In genomic region chr13:110562499-110562898, GRCm38 (mm10) we compare ENCODE assay signal across 17 mouse cellular contexts.
DNase-seq lines count a peak whose midpoint lies in the region; ATAC-seq and TF ChIP-seq lines count a peak whose summit lies in the region.
"Had no signal": no experiment of that assay in that cellular context is flagged by ENCODE, and none has a peak within 500 bp of the region (broad histone marks: within the 10 kb centered on the region; RNA-seq: fewer than 3 reads in every experiment).

No protein-coding gene starts in this region.

- WGBS in heart, embryonic 13.5 days = 43% methylated on average over 3 of the region's 3 CpGs
- WGBS in kidney, postnatal 0 days = 60% methylated on average over 3 of the region's 3 CpGs
- WGBS in forebrain, embryonic 15.5 days = 86% methylated on average over 3 of the region's 3 CpGs

- no peak for DNase-seq in heart, postnatal 25 days (ENCODE audit: low spot score)
- no peak for DNase-seq in kidney, postnatal 0 days (ENCODE audit: low spot score)
- DNase-seq in kidney, adult 11 months = no peak
- DNase-seq in CH12.LX (ENCODE audit: extremely low read depth) = no peak
- DNase-seq in natural killer cell, adult 2 months (ENCODE audit: low spot score in 2 of 2) = peak; percentile 18 to 29
- DNase-seq: cerebellum, postnatal 10 days; embryo, embryonic 11 days; gastrocnemius, postnatal 10 days; retina, postnatal 1 day; thymus, postnatal 25 days had no signal

- H3K9me3 ChIP-seq in heart, embryonic 13.5 days = no peaks in the 10 kb centered on the region
- no peaks in the 10 kb centered on the region for H3K9me3 ChIP-seq in kidney, postnatal 0 days (replicated peaks; ENCODE audit: low read length)
- no peaks in the 10 kb centered on the region for H3K9me3 ChIP-seq in CH12.LX (replicated peaks; ENCODE audit: low read length)
- H3K9me3 ChIP-seq in forebrain, embryonic 15.5 days = no peaks in the 10 kb centered on the region
- H3K9me3 ChIP-seq: embryonic facial prominence, embryonic 15.5 days; forebrain, embryonic 10.5 days; limb, embryonic 15.5 days; midbrain, embryonic 15.5 days had no signal

- no peaks in the 10 kb centered on the region for H3K27me3 ChIP-seq in heart, embryonic 13.5 days (replicated peaks)
- no peaks in the 10 kb centered on the region for H3K27me3 ChIP-seq in kidney, postnatal 0 days (ENCODE audit: insufficient read depth, low read length)
- H3K27me3 ChIP-seq in CH12.LX (replicated peaks) = no peaks in the 10 kb centered on the region
- H3K27me3 ChIP-seq in forebrain, embryonic 15.5 days = no peaks in the 10 kb centered on the region
- H3K27me3 ChIP-seq: embryonic facial prominence, embryonic 15.5 days; limb, embryonic 15.5 days; midbrain, embryonic 15.5 days had no signal

- peaks cover 21% of the 10 kb centered on the region for H3K4me1 ChIP-seq in heart, embryonic 13.5 days
- H3K4me1 ChIP-seq in kidney, postnatal 0 days (replicated peaks; ENCODE audit: insufficient read depth, low read length) = no peaks in the 10 kb centered on the region
- H3K4me1 ChIP-seq in CH12.LX (ENCODE audit: control insufficient read depth in 1 of 2, insufficient read depth in 2 of 2) = peaks cover 6 to 36% of the 10 kb centered on the region in 2 experiments; a peak in 3 of 4 replicates
- peaks cover 13% of the 10 kb centered on the region for H3K4me1 ChIP-seq in forebrain, embryonic 15.5 days

- no peaks in the 10 kb centered on the region for H3K36me3 ChIP-seq in heart, embryonic 13.5 days
- no peaks in the 10 kb centered on the region for H3K36me3 ChIP-seq in kidney, postnatal 0 days (ENCODE audit: insufficient read depth, low read length)
- H3K36me3 ChIP-seq in CH12.LX (replicated peaks in 1 of 2; ENCODE audit: control insufficient read depth in 1 of 2, insufficient read depth in 1 of 2, low read length in 1 of 2) = peaks cover 0 to 3% of the 10 kb centered on the region in 2 experiments
- no peaks in the 10 kb centered on the region for H3K36me3 ChIP-seq in forebrain, embryonic 15.5 days
- H3K36me3 ChIP-seq: embryonic facial prominence, embryonic 15.5 days; forebrain, embryonic 10.5 days; limb, embryonic 15.5 days; midbrain, embryonic 15.5 days had no signal

- intact Hi-C loops in heart, postnatal 25 days (cut with DNase I) = loop anchor here (5.0 kb wide), 1 partner anchor 130 kb away; no protein-coding TSS in a partner anchor

- peak overlapping the region; percentile 62 for H3K27ac ChIP-seq in heart, embryonic 13.5 days (replicated peaks)
- peak overlapping the region; percentile 42; the same call in 1 of the 2 replicates for H3K27ac ChIP-seq in kidney, postnatal 0 days
- no peak overlapping the region for H3K27ac ChIP-seq in CH12.LX (ENCODE audit: insufficient read depth, low read depth)
- H3K27ac ChIP-seq in forebrain, embryonic 15.5 days (replicated peaks) = no peak overlapping the region
- H3K27ac ChIP-seq: embryonic facial prominence, embryonic 15.5 days; forebrain, embryonic 10.5 days; limb, embryonic 15.5 days; midbrain, embryonic 15.5 days had no signal

- dilution Hi-C loops in CH12.LX (cut with MboI; ENCODE audit: extremely low pct_ligation_motif_present, extremely low pct_unique_long_range_greater_than_20kb, low sequenced_read_pairs) = no loop called here

- H3K4me2 ChIP-seq in heart, embryonic 13.5 days = no peak overlapping the region
- H3K4me2 ChIP-seq in kidney, postnatal 0 days (ENCODE audit: low read length) = no peak overlapping the region
- H3K4me2 ChIP-seq in CH12.LX (ENCODE audit: insufficient read depth, low read depth, poor library complexity, severe bottlenecking) = peak overlapping the region; percentile 25; the same call in 1 of the 2 replicates
- no peak overlapping the region for H3K4me2 ChIP-seq in forebrain, embryonic 15.5 days (replicated peaks)
- H3K4me2 ChIP-seq: embryonic facial prominence, embryonic 15.5 days; limb, embryonic 15.5 days; midbrain, embryonic 15.5 days had no signal

- no peak overlapping the region for H3K4me3 ChIP-seq in heart, embryonic 13.5 days
- no peak overlapping the region for H3K4me3 ChIP-seq in kidney, postnatal 0 days (replicated peaks; ENCODE audit: low read depth, low read length)
- H3K4me3 ChIP-seq in CH12.LX (replicated peaks in 1 of 3; ENCODE audit: low read depth in 2 of 3, low read length in 2 of 3, poor library complexity in 1 of 3) = no peak overlapping the region
- H3K4me3 ChIP-seq in forebrain, embryonic 15.5 days = no peak overlapping the region
- H3K4me3 ChIP-seq: embryonic facial prominence, embryonic 15.5 days; forebrain, embryonic 10.5 days; limb, embryonic 15.5 days; midbrain, embryonic 15.5 days had no signal

- ATAC-seq in heart, embryonic 13.5 days (ENCODE audit: extremely low read depth, insufficient number of reproducible peaks, low FRiP score, low TSS enrichment) = no peak
- no peak for ATAC-seq in kidney, postnatal 0 days (replicated peaks; ENCODE audit: low FRiP score, low read depth)
- no peak for ATAC-seq in forebrain, embryonic 15.5 days (replicated peaks)
- ATAC-seq: inflammation-experienced regulatory T-cells, adult 6 months; midbrain, embryonic 15.5 days had no signal

- no peak overlapping the region for H3K9ac ChIP-seq in heart, embryonic 13.5 days
- H3K9ac ChIP-seq in kidney, postnatal 0 days (ENCODE audit: low read depth, low read length) = no peak overlapping the region
- H3K9ac ChIP-seq in CH12.LX (ENCODE audit: insufficient read depth, low read depth) = peak overlapping the region; percentile 30; the same call in 1 of the 2 replicates
- H3K9ac ChIP-seq in forebrain, embryonic 15.5 days (replicated peaks) = no peak overlapping the region
- H3K9ac ChIP-seq: embryonic facial prominence, embryonic 15.5 days; limb, embryonic 15.5 days; midbrain, embryonic 15.5 days had no signal

- no peak for TF ChIP-seq CTCF in kidney, postnatal 0 days (IDR thresholded peaks at IDR 0.05; ENCODE audit: low read depth)
- TF ChIP-seq CTCF in CH12.LX (conservative IDR thresholded peaks at IDR 0.05 in 1 of 2, IDR thresholded peaks at IDR 0.05 in 1 of 2; ENCODE audit: low read depth in 2 of 2, low read length in 2 of 2) = no peak

- no peak for TF ChIP-seq RAD21 in CH12.LX (IDR thresholded peaks at IDR 0.05; ENCODE audit: low read depth, low read length)

- in situ Hi-C loops in CH12.LX (cut with MboI; ENCODE audit: low pct_ligation_motif_present, low pct_unique_long_range_greater_than_20kb, low sequenced_read_pairs) = loop anchor here (25.0 kb wide), 1 partner anchor 400 kb away; no protein-coding TSS in a partner anchor

- no peak for TF ChIP-seq POLR2A in CH12.LX (IDR thresholded peaks at IDR 0.05; ENCODE audit: low read depth, low read length)

- no peak for TF ChIP-seq EP300 in CH12.LX (IDR thresholded peaks at IDR 0.05; ENCODE audit: low read length)

- H3K79me2 ChIP-seq in CH12.LX (replicated peaks; ENCODE audit: control insufficient read depth, extremely low read depth, insufficient read depth, poor library complexity, severe bottlenecking) = no peaks in the 10 kb centered on the region

TF ChIP-seq in CH12.LX, 34 proteins besides CTCF, POLR2A, EP300 and RAD21:
- TF ChIP-seq CHD2 (IDR thresholded peaks at IDR 0.05; ENCODE audit: low read length) = no peak
- no peak for TF ChIP-seq NELFE (IDR thresholded peaks at IDR 0.05; ENCODE audit: low read depth, low read length)
- TF ChIP-seq GABPA (IDR thresholded peaks at IDR 0.05; ENCODE audit: insufficient replicate concordance, low read depth, low read length) = no peak
- peak; percentile 57; the same call in 1 of the 2 replicates for TF ChIP-seq MXI1 (IDR thresholded peaks at IDR 0.05; ENCODE audit: low read depth, low read length)
- peak; percentile 52; the same call in 1 of the 2 replicates for TF ChIP-seq JUN (IDR thresholded peaks at IDR 0.05; ENCODE audit: insufficient read depth, low read depth, low read length)
- no peak for TF ChIP-seq POLR2AphosphoS2 (IDR thresholded peaks at IDR 0.05; ENCODE audit: low read depth, low read length)
- TF ChIP-seq ZNF384 (IDR thresholded peaks at IDR 0.05; ENCODE audit: low read depth, low read length) = peak; percentile 39
- TF ChIP-seq MYC (IDR thresholded peaks at IDR 0.05; ENCODE audit: low read depth, low read length) = no peak
- TF ChIP-seq JUND (conservative IDR thresholded peaks at IDR 0.05; ENCODE audit: low read depth, low read length) = 0 out of 2 replicates have a peak, but pooled peaks have one; percentile 23
- peak; percentile 80 for TF ChIP-seq BHLHE40 (IDR thresholded peaks at IDR 0.05; ENCODE audit: low read depth, low read length)
- no peak for TF ChIP-seq MAFK (IDR thresholded peaks at IDR 0.05; ENCODE audit: insufficient replicate concordance, low read length)
- TF ChIP-seq TCF12 (IDR thresholded peaks at IDR 0.05; ENCODE audit: low read depth, low read length) = no peak
- TF ChIP-seq MEF2A (IDR thresholded peaks at IDR 0.05; ENCODE audit: borderline replicate concordance, low read depth, low read length) = peak; percentile 88
- no peak for TF ChIP-seq SIN3A (IDR thresholded peaks at IDR 0.05; ENCODE audit: low read length)
- TF ChIP-seq ETS1 (conservative IDR thresholded peaks at IDR 0.05; ENCODE audit: low read depth, low read length) = no peak; the same call in 1 of the 2 replicates
- peak; percentile 77 for TF ChIP-seq USF1 (IDR thresholded peaks at IDR 0.05; ENCODE audit: low read depth, low read length)
- no peak for TF ChIP-seq E2F4 (IDR thresholded peaks at IDR 0.05; ENCODE audit: insufficient replicate concordance, low read depth, low read length)
- peak; percentile 70 for TF ChIP-seq USF2 (conservative IDR thresholded peaks at IDR 0.05; ENCODE audit: low read depth, low read length)
- no peak for TF ChIP-seq SMC3 (IDR thresholded peaks at IDR 0.05; ENCODE audit: low read depth, low read length)
- no peak for TF ChIP-seq UBTF (IDR thresholded peaks at IDR 0.05; ENCODE audit: low read depth, low read length)
- 0 out of 2 replicates have a peak, but pooled peaks have one; percentile 25 for TF ChIP-seq MAZ (IDR thresholded peaks at IDR 0.05; ENCODE audit: low read depth, low read length)

Comparison
In these comparisons a context has a peak if more than half of its experiments do, and no peak if none do; other contexts are left out.
1. H3K27ac ChIP-seq: peak in heart, embryonic 13.5 days (single experiment) and kidney, postnatal 0 days (single experiment); none in CH12.LX (single experiment) and forebrain, embryonic 15.5 days (single experiment).
2. DNase-seq: peak in natural killer cell, adult 2 months (2 of 2); none in heart, postnatal 25 days (single experiment), kidney, postnatal 0 days (single experiment), kidney, adult 11 months (single experiment) and CH12.LX (single experiment).